Mouse (Mus musculus) forelimb bud, embryonic 11.5 days (tissue): Measurements from ENCODE around the gene Kcnmb2.

ENCODE experiments used
- DNase-seq: peaks from one replicate; pipeline ENCODE4 v3.0.0-alpha.2; 2012; ENCODE audit warnings: low read depth, low spot score

Gene Kcnmb2

GRCm38 (mm10) chr3:31902504-31903330, at the start of gene Kcnmb2:
Gene Kcnmb2, plus strand, starts transcription at chr3:31902507.
- peak; percentile 23 for DNase-seq

DNA sequence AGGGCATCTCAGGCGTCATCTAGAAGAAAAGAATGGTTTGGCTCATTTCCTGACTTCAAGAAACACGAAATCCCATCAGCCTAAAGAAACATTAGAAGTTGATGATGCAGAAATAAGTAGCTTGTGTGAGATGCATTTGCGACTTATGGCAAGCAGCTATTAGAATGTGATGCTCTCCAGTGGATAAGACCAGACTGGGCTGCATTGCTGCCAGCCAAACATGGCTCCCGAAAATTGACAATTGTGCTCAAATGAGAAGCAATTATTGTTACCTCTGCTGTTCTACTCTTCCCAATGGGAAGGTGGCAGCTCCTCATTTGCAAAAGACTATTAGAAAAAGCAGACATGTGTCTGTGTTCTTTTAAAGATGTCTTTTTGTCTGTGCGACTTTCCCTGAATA, 38.8 kb upstream of the Kcnmb2 start:
- no peak for DNase-seq

DNA sequence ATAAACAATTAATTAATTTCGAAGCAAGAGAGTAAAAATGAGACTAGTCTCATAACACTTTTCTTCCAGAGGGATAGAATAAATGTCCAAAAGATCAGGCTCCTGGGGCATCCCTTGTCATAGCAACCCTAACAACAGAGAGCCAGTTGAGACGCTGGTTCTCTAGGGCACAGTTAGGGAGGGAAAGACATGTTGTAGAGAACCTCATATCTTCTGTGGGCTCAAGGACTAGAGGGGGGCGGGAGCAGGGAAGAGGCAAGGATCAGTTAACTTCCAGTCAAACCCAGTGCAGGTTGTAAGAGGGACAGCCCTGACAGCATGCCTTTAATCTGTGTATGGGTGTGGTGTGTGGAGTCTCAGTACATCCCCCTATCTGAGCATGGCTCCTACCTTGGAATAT, 38.2 kb upstream of the Kcnmb2 start:
- no peak for DNase-seq

DNA sequence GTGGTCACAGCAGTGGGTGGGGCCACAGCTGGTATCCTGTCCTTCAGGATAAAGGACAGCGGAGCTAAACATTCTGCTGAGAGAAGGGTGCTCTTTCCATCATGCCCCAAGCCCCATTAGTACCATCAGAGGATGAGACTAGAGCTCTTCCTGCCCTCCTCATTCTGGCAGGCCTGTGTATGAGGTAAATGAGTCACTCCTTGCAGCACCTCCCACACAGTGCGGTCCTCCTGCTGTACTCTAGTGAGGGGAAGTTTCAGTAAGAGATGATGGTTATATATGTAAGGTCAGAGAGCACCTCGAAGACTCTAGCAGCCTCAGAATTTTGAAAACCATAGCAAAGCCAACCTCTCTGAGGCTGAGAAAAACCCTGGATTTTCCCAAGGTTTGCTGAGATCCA, 30.8 kb upstream of the Kcnmb2 start:
- no peak for DNase-seq

DNA sequence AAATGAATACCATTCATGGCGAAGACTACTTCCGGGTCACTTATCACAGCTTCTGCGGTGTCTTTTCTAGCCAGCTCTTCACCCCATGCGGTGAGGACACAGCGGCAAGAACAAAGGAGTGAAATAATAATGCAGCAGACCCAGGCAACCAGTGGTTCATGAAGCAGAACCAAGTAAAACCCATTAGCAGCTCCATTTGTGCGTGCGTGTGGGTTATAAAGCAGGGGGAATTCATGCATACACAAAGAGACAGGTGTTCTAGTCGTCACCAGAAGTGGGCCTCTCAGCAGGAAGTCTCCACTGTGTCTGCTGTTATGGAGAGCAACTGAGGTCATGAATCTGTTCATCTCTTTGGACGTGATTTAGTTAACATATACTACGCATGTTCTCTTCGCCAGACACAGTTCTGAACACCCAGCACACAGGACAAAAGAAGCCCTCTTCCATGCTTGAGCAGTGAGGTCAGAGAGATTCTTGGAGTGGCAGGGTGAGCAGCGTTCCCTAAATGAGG, 19.6 kb upstream of the Kcnmb2 start:
- no peak for DNase-seq

DNA sequence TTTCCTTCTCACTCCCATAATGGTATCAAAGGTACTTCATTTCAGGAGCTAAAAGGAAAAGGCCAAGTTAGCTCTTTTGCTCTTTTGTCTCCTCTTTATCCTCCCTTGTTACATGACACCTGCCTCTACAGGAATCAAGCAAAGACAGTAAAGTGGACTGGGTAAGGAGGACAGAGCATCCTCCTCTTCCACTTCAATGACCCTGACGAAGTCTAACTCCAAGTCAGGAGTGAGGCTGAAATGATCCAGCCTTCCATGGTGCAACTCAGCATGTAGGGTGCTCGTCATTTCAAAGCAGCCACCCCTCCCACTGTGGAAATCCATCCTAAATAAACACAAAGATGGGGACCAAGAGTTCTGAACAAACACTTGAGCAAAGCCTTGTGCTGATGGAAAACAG, 9.7 kb upstream of the Kcnmb2 start:
- DNase-seq, result no peak

DNA sequence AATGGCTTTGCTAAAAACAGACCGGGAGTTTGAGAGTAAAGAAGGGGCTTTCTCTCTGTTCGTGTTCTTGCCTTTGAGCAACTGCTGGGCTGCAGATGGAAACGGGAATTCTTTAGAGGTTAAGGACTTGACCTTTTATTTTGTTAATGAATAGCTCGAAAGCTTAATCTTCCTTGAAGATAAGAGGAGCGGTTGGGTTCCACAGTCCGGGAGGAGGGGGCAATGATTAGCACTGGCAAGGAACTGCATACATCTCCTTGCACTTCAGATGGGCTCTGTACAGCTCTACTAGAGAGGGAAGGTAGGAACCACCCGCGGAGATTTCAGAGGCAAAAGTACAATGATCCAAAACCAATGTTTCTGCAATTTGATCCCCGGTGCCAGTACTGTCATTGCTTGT, 1.2 kb downstream of the Kcnmb2 start:
- peak; percentile 3 for DNase-seq

GRCm38 (mm10) chr3:31904156-31904555, 1.8 kb downstream of the Kcnmb2 start:
- DNase-seq, result no peak

- no peak for DNase-seq
Measured at GRCm38 (mm10) chr3:31911168-31911567, 8.9 kb downstream of the Kcnmb2 start.

- no peak for DNase-seq
Measured at GRCm38 (mm10) chr3:31911690-31912089, 9.4 kb downstream of the Kcnmb2 start.

DNA sequence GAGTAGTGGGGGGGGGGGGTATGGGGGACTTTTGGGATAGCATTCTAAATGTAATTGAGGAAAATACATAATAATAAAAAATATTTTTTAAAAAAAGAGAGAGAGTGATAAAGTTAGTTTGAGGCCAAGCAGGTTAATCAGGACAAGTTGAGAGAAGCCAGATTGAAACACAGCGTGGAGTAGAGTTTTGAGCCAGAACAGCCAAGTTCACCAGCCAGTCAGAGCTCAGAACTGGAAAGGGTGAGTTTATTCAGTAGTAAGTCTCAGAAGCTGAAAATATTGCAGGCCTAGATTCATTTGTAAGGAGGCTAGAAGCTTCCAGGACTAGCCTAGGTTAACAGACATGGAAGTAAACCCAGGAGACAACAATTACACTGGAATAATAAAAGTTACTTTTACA, 26.2 kb downstream of the Kcnmb2 start:
- DNase-seq, result no peak

DNA sequence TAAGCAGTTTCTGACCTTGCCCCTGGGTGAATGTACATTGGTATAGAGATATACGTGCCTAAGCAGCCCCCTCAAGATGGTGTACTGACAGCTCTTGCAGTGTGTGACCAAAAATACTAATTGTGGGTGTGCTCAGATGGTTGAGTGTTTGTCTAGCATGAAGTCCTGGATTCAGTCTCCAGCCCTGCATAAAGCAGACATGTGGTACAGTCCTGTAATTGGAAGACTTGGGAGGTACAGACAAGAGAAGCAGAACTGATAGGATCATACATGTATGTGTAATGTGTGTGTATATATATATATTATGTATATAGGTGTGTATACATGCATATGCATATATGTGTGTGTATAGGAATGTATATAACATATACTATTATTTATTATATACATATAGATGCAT, 32.4 kb downstream of the Kcnmb2 start:
- no peak for DNase-seq

- peak; percentile 72 for DNase-seq
Measured at GRCm38 (mm10) chr3:31941478-31941877, 39.2 kb downstream of the Kcnmb2 start.

GRCm38 (mm10) chr3:31954213-31954612, 51.9 kb downstream of the Kcnmb2 start:
- no peak for DNase-seq

DNA sequence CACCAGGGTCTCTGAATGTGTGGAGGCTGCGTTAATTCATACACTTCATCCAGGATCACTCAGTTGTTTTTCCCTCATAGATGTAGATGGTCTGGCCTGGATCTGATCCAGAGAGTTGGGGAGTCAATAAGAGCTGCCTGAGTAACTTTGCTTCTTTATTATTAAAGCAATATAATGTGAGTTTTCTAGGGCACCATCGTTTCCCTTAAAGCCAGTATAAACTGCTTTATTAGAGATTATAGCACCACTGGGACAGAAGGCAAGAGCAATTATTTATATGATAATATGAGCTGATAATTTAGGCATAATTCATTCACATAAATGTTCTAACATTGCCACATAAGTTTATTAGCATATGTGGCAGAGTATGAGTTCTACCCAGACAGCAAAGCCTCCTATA, 52.7 kb downstream of the Kcnmb2 start:
- no peak for DNase-seq

DNA sequence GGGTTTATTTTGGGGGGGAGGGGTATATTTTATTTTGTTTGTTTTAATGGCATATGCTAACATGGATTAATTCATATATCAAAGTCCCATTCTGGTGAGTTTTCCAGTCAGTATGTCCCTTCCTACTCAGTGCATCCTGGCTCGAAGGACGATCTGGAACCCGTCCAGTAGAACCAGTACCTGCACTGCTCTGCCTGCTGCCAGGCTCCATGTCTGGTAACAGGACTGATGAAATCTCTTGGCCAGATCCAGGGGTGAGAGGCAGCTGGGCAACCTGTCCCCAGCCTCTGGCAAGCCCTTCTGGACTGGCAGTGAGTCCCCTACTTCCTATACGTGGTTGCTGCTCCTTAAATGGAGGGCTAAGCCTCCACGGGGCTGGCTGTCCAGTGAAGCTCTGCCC, 57.5 kb downstream of the Kcnmb2 start:
- no peak for DNase-seq

DNA sequence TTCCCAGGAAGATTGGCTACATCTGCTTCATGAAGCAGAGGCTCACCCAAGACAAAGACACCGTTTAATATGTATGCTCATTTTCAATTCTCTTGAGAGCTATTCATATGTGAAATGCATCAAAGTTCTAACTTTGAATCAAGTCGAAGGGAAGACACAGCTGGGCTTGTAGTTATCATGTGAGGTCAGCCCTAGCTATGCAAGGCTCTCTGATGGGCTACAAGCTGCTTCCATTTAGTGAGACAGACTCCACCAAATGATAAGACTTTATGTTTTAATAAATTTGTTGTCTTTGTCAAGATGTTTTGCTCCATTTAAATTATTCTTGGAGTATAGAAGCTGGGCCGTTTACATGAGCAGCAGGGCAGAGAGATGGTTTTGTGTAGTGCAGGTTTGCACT, 58.9 kb downstream of the Kcnmb2 start:
- no peak for DNase-seq

DNA sequence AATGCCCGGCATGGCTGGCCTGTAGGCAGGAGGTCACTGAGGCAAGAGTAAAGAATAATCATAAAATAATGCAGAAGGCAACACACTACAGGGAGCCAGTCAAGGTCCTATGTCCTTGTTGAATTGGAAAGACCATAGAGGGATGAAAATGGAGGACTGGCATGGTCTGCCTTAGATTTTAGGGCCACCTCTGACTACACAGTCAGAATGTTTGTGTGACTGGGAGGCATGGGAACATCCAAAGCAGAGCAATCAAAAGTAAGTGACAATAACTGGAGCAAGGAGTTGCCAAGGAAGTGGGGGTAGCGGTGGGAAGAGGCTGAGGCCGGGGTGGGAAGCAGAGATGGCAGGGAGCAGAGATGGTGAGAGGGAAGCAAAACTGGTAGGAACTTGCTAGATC, 60.8 kb downstream of the Kcnmb2 start:
- DNase-seq, result no peak

DNA sequence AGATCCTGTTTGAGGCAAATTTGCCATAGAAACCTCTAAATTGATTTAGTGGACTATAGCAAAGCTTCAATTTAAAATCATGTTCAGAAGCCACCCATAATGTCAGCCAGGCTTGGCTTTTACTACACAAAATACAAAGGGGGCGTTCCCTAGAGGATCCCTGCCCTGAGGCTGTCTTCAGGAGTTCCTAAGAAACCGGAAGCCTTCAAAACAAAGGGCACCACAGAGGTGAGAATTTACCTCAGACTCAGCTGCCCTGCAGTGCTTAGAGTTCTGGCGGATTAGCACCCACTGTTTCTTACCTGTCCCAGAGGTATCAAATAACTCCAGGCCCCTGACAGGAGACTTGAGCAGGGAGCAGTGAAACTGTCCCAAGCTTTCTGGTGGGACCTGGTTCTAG, 77.4 kb downstream of the Kcnmb2 start:
- peak; percentile 27 for DNase-seq

- no peak for DNase-seq
Measured at GRCm38 (mm10) chr3:31982444-31982843, 80.1 kb downstream of the Kcnmb2 start.

- DNase-seq, result no peak
Measured at GRCm38 (mm10) chr3:31985103-31985502, 82.8 kb downstream of the Kcnmb2 start.

DNA sequence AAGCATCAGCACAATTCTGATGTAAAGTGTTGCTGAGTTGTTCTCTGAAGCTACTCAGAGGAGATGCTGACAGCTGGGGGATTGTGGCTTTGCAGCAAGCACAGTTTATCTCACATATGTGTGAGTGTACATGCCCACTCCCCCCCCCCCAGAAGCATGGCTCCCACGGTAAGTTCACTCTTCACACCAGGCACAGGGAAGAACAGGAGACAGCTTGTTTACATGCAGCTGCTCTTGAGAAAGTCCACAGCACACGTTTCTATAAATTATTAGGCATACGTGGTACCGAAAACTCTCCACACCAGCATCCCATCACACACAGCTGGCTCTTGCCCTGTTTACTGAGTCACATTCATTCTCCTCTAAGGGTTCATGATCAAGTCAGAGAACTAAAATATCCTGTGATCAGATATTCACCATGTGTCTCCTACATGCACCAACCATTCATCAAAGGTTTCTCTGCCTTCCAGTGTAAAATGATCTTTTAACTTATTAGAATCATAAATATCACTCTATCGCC, 89.3 kb downstream of the Kcnmb2 start:
- no peak for DNase-seq

GRCm38 (mm10) chr3:32011566-32011965, 109.3 kb downstream of the Kcnmb2 start:
- no peak for DNase-seq
